8 mouse cellular contexts compared by ENCODE assay signal in genomic region chr11:23124198-23124951, GRCm38 (mm10).
A peak's percentile ranks its signal among the peaks of the same experiment; 100 is the strongest.
DNase-seq lines count a peak whose midpoint lies in the region; ATAC-seq and TF ChIP-seq lines count a peak whose summit lies in the region.

No protein-coding gene starts in this region.

- peak overlapping the region; percentile 81 for H3K4me2 ChIP-seq in liver, postnatal 0 days (ENCODE audit: low read depth, low read length)
- H3K4me2 ChIP-seq in neural tube, embryonic 12.5 days (replicated peaks), result peak overlapping the region; percentile 69

- 3% methylated on average over 24 of the region's 25 CpGs for WGBS in liver, postnatal 0 days (ENCODE audit: insufficient replicate concordance)
- 3% methylated on average over 22 of the region's 25 CpGs for WGBS in neural tube, embryonic 12.5 days

- peaks cover 9% of the 10 kb centered on the region for H3K4me1 ChIP-seq in liver, postnatal 0 days (ENCODE audit: insufficient read depth)
- H3K4me1 ChIP-seq in neural tube, embryonic 12.5 days, result no peaks in the 10 kb centered on the region

- no peaks in the 10 kb centered on the region for H3K36me3 ChIP-seq in liver, postnatal 0 days (replicated peaks; ENCODE audit: insufficient read depth, low read length)
- H3K36me3 ChIP-seq in neural tube, embryonic 12.5 days, result no peaks in the 10 kb centered on the region

- H3K4me3 ChIP-seq in liver, postnatal 0 days (ENCODE audit: low read depth, low read length), result peak overlapping the region; percentile 43
- H3K4me3 ChIP-seq in neural tube, embryonic 12.5 days, result peak overlapping the region; percentile 34

- peak; percentile 95 for ATAC-seq in liver, postnatal 0 days
- ATAC-seq in neural tube, embryonic 12.5 days (ENCODE audit: low FRiP score, low read depth), result peak; percentile 97

- no peak for TF ChIP-seq EP300 in liver, postnatal 0 days (IDR thresholded peaks at IDR 0.05; ENCODE audit: low read depth)

- H3K9me3 ChIP-seq in liver, postnatal 0 days (ENCODE audit: low read length), result no peaks in the 10 kb centered on the region
- H3K9me3 ChIP-seq in neural tube, embryonic 12.5 days, result no peaks in the 10 kb centered on the region

- H3K27ac ChIP-seq in liver, postnatal 0 days (ENCODE audit: low read depth), result no peak overlapping the region
- no peak overlapping the region for H3K27ac ChIP-seq in neural tube, embryonic 12.5 days

- peak; percentile 59 for DNase-seq in CD4-positive helper T cell, adult 2 months (ENCODE audit: low read depth, low spot score)
- peak; percentile 87 for DNase-seq in WW6 (ENCODE audit: low read depth, low spot score)
- peak; percentile 91 for DNase-seq in embryo, embryonic 10.5 days (ENCODE audit: low spot score)
- peak; percentile 23 to 44 for DNase-seq in heart, adult 18-20 months
- peak; percentile 52 for DNase-seq in kidney, adult 11 months
- peak; percentile 67 for DNase-seq in liver, postnatal 0 days
- peak; percentile 20 to 28 for DNase-seq in thymus, postnatal 36 days

- H3K9ac ChIP-seq in liver, postnatal 0 days (replicated peaks), result 0 out of 2 replicates have a peak overlapping the region, but pooled peaks have one; percentile 42
- 0 out of 2 replicates have a peak overlapping the region, but pooled peaks have one; percentile 26 for H3K9ac ChIP-seq in neural tube, embryonic 12.5 days

- no peaks in the 10 kb centered on the region for H3K27me3 ChIP-seq in liver, postnatal 0 days (ENCODE audit: insufficient read depth, low read length)
- H3K27me3 ChIP-seq in neural tube, embryonic 12.5 days (replicated peaks), result no peaks in the 10 kb centered on the region

- TF ChIP-seq CTCF in liver, postnatal 0 days (IDR thresholded peaks at IDR 0.05; ENCODE audit: low read depth), result no peak

Comparison
In these comparisons a context has a peak if more than half of its experiments do, and no peak if none do; other contexts are left out.
1. DNase-seq: peak in every context shown above with its lines; median percentile 91 in embryo, embryonic 10.5 days; 87 in WW6; 67 in liver, postnatal 0 days; 59 in CD4-positive helper T cell, adult 2 months; 52 in kidney, adult 11 months; 34 in heart, adult 18-20 months; 24 in thymus, postnatal 36 days.